Mouse (Mus musculus) C2C12 (cell line): ENCODE measurements around the gene Plg.

Experiments
- CEBPB ChIP-seq: IDR thresholded peaks from one replicate; pipeline ENCODE4 v1.6.1; 2011; ENCODE audit warnings: low read depth, mild to moderate bottlenecking, control low read depth, moderate library complexity
- CTCF ChIP-seq: IDR thresholded peaks from one replicate; pipeline ENCODE4 v1.5.1; 2011; ENCODE audit not compliant: control insufficient read depth, insufficient read depth, insufficient read length
- MAX ChIP-seq: IDR thresholded peaks from one replicate; pipeline ENCODE4 v1.6.1; 2011; ENCODE audit warnings: mild to moderate bottlenecking, control low read depth
- USF1 ChIP-seq: IDR thresholded peaks from one replicate; pipeline ENCODE4 v1.6.1; 2011; ENCODE audit warnings: low read depth, mild to moderate bottlenecking, control low read depth, moderate library complexity

DNA sequence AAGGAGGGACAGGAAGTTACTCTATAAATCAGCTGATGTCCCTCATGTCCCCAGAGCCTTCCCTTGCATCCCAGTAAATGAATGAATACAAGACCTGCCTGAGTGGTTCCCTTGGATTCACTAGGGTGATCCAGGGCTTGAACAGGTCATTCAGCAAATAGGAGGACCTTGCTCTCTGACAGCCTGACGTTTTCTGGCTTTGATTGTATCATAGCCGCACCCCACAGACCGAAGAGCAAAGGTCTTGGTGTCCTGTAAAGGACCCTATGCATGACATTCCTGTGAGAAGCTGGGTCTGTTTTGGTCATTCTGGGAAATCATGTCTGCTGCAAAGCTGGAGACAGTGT is 34.5 kb downstream of the Plg start:
- TF ChIP-seq CTCF (no peak), CEBPB (no peak), USF1 (no peak), MAX (no peak)
